Mouse (Mus musculus): ENCODE data around the gene Btbd35f16. TPM values are rescaled to one million over a fixed set of nuclear protein-coding genes. Genes with fewer than 3 reads are reported as not detected.

Gene Btbd35f16
- not detected for polyA plus RNA-seq (2014; fragmentation: Illumina TruSeq; extraction: RNeasy Lipid Tissue Mini Kit (QIAGEN cat#74804); ENCODE audit: low read depth, low replicate concordance)

GRCm38 (mm10) chrX:3956902-3957301 is at the start of gene Btbd35f16:
Gene Btbd35f16 (minus strand): TSS chrX:3957002.

Other genes starting within 250 kb of the Btbd35f16 start
- not detected for gene Btbd35f10, start 204.1 kb downstream of the Btbd35f16 start, polyA plus RNA-seq (2014; fragmentation: Illumina TruSeq; extraction: RNeasy Lipid Tissue Mini Kit (QIAGEN cat#74804); ENCODE audit: low read depth, low replicate concordance)
- not detected for gene Btbd35f3, start 80.7 kb upstream of the Btbd35f16 start, polyA plus RNA-seq (2014; fragmentation: Illumina TruSeq; extraction: RNeasy Lipid Tissue Mini Kit (QIAGEN cat#74804); ENCODE audit: low read depth, low replicate concordance)
- not detected for gene Btbd35f28, start 239.6 kb upstream of the Btbd35f16 start, polyA plus RNA-seq (2014; fragmentation: Illumina TruSeq; extraction: RNeasy Lipid Tissue Mini Kit (QIAGEN cat#74804); ENCODE audit: low read depth, low replicate concordance)

Measured in heart, adult 10 weeks (tissue).